Mouse (Mus musculus): ENCODE data around the gene Ap3b1.

DNA sequence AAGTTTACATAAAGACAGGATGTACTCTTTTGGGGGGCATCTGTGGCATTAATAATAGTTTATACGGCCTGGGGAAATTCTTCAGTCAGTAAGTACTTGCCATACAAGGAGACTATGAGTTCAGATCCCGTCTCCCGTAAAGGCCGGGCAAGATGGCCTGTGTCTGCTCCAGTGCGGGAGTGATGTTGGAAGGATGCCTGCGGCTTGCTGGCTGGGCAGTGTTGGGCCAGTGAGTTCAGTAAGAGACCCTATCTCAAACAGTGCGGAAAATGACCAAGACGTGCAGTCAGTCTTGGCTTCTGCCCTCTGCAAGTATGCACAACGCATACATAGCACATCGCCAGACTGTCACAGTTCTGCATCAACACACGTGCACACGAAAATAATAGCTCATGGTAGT is 95.4 kb downstream of the Ap3b1 start:
- no peak for TF ChIP-seq CTCF (IDR thresholded peaks at IDR 0.05; ENCODE audit: low read depth, low read length)
- TF ChIP-seq POLR2A (IDR thresholded peaks at IDR 0.05; ENCODE audit: extremely low read depth, insufficient read depth, low read length): no peak

All from liver, adult 2 months (tissue).